Mouse (Mus musculus) forebrain, embryonic 11.5 days (tissue): ENCODE data around the gene Tnfrsf13c. TPM values are rescaled to one million over a fixed set of nuclear protein-coding genes. Genes with fewer than 3 reads are reported as not detected.
A peak's percentile ranks its signal among the peaks of the same experiment; 100 is the strongest.

Experiments
- ATAC-seq: fragments of 200-750 bp; cut with Nextera tagmentation; replicated peaks from 2 replicates; pipeline ENCODE4 v1.8.0; 2017; ENCODE audit warnings: moderate TSS enrichment; ENCODE audit not compliant: low FRiP score
- DNase-seq: peaks from one replicate; pipeline ENCODE4 v3.0.0-alpha.2; 2017; ENCODE audit warnings: low spot score
- H3K27ac ChIP-seq: fragments of 300-500 bp; sonication (generic); 2 replicates; pipeline ENCODE4 v1.5.1; 2014; ENCODE audit warnings: low read depth, low read length
- H3K27me3 ChIP-seq: fragments of 300-500 bp; sonication (generic); 2 replicates; pipeline ENCODE4 v1.6.1; 2014; ENCODE audit warnings: mild to moderate bottlenecking, low read length, mixed read lengths; ENCODE audit not compliant: control insufficient read depth, insufficient read depth
- H3K36me3 ChIP-seq: fragments of 300-500 bp; sonication (generic); 2 replicates; pipeline ENCODE4 v1.6.1; 2014; ENCODE audit warnings: mild to moderate bottlenecking, low read length, moderate library complexity, mixed read lengths; ENCODE audit not compliant: control insufficient read depth, insufficient read depth
- H3K4me1 ChIP-seq: fragments of 300-500 bp; sonication (generic); replicated peaks from 2 replicates; pipeline ENCODE4 v1.6.1; 2014; ENCODE audit warnings: low read length, mixed read lengths; ENCODE audit not compliant: control insufficient read depth, insufficient read depth
- H3K4me2 ChIP-seq: fragments of 300-500 bp; sonication (generic); 2 replicates; pipeline ENCODE4 v1.6.1; 2014; ENCODE audit warnings: low read depth, mild to moderate bottlenecking, low read length, moderate library complexity, mixed read lengths; ENCODE audit not compliant: severe bottlenecking
- H3K4me3 ChIP-seq: fragments of 300-500 bp; sonication (generic); 2 replicates; pipeline ENCODE4 v1.5.1; 2014; ENCODE audit warnings: low read depth, low read length
- H3K9ac ChIP-seq: fragments of 300-500 bp; sonication (generic); 2 replicates; pipeline ENCODE4 v1.6.1; 2014; ENCODE audit warnings: low read length
- H3K9me3 ChIP-seq: fragments of 300-500 bp; sonication (generic); 2 replicates; pipeline ENCODE4 v1.6.1; 2016; ENCODE audit warnings: low read length, mixed read lengths; ENCODE audit not compliant: control insufficient read depth
- WGBS: fragments of 180-500 bp; shearing (Covaris S2); extraction: QIAGEN DNeasy Blood & Tissue Kit; methylation state at CpG from one replicate; pipeline ENCODE4 v1.1.7; 2014; 5-methylcytosine and 5-hydroxymethylcytosine counted together
- polyA plus RNA-seq: library from polyadenylated mRNA; unstranded; fragments of >200 nt; fragmentation: Nextera tagmentation; extraction: Ambion mirVana; gene quantifications from 2 replicates; pipeline ENCODE4 v1.2.1, GENCODE M21; 2014

The Tnfrsf13c gene
- polyA plus RNA-seq, 1 experiment from 2014 or later, result 0.35 TPM

GRCm38 (mm10) chr15:82224602-82225215, 540 bp upstream of the Tnfrsf13c start:
- H3K36me3 ChIP-seq, result no peaks in the 10 kb centered on the region
- no peak overlapping the region for H3K27ac ChIP-seq
- H3K27me3 ChIP-seq, result peaks cover 12% of the 10 kb centered on the region
- no peak overlapping the region for H3K9ac ChIP-seq
- no peaks in the 10 kb centered on the region for H3K9me3 ChIP-seq
- no peak for DNase-seq
- H3K4me3 ChIP-seq, result no peak overlapping the region
- WGBS, result 38% methylated on average over 7 of the region's 7 CpGs
- ATAC-seq, result no peak
- H3K4me2 ChIP-seq, result peak overlapping the region; percentile 68; the same call in 1 of the 2 replicates
- H3K4me1 ChIP-seq, result peaks cover 5% of the 10 kb centered on the region

GRCm38 (mm10) chr15:82223251-82223650, 918 bp downstream of the Tnfrsf13c start:
- Histone ChIP-seq H3K4me3 (no peak overlapping the region), H3K4me1 (peaks cover 5% of the 10 kb centered on the region), H3K36me3 (no peaks in the 10 kb centered on the region), H3K9me3 (no peaks in the 10 kb centered on the region), H3K27ac (no peak overlapping the region), H3K9ac (no peak overlapping the region), H3K27me3 (peaks cover 12% of the 10 kb centered on the region), H3K4me2 (no peak overlapping the region)
- WGBS, result 54% methylated on average over 7 of the region's 7 CpGs
- no peak for DNase-seq
- ATAC-seq, result no peak

- Histone ChIP-seq H3K27ac (no peak overlapping the region), H3K9ac (0 out of 2 replicates have a peak overlapping the region, but pooled peaks have one; percentile 4), H3K9me3 (no peaks in the 10 kb centered on the region), H3K4me2 (no peak overlapping the region), H3K4me3 (no peak overlapping the region), H3K36me3 (no peaks in the 10 kb centered on the region), H3K4me1 (peaks cover 6% of the 10 kb centered on the region), H3K27me3 (peaks cover 16% of the 10 kb centered on the region)
- WGBS, result 64% methylated on average over 14 of the region's 14 CpGs
- ATAC-seq, result no peak
- DNase-seq, result no peak
Measured at GRCm38 (mm10) chr15:82221104-82221860, 2.9 kb downstream of the Tnfrsf13c start.

GRCm38 (mm10) chr15:82220003-82220675, 4.0 kb downstream of the Tnfrsf13c start:
- WGBS, result 61% methylated on average over 12 of the region's 12 CpGs
- H3K4me1 ChIP-seq, result peaks cover 9% of the 10 kb centered on the region

GRCm38 (mm10) chr15:82218778-82219666, 5.1 kb downstream of the Tnfrsf13c start:
- Histone ChIP-seq H3K27me3 (peaks cover 24% of the 10 kb centered on the region), H3K36me3 (no peaks in the 10 kb centered on the region), H3K9me3 (no peaks in the 10 kb centered on the region), H3K9ac (no peak overlapping the region), H3K4me1 (peaks cover 5% of the 10 kb centered on the region), H3K4me2 (no peak overlapping the region), H3K27ac (no peak overlapping the region), H3K4me3 (no peak overlapping the region)
- DNase-seq, result no peak
- 85% methylated on average over 26 of the region's 26 CpGs for WGBS
- no peak for ATAC-seq

More at GRCm38 (mm10) chr15:82220003-82220675, 4.0 kb downstream of the Tnfrsf13c start:
- H3K9me3 ChIP-seq, result no peaks in the 10 kb centered on the region
- no peak overlapping the region for H3K27ac ChIP-seq
- H3K4me2 ChIP-seq, result no peak overlapping the region
- no peaks in the 10 kb centered on the region for H3K36me3 ChIP-seq
- ATAC-seq (no peak), DNase-seq (no peak)
- H3K4me3 ChIP-seq, result no peak overlapping the region
- H3K9ac ChIP-seq, result no peak overlapping the region
- peaks cover 27% of the 10 kb centered on the region for H3K27me3 ChIP-seq

GRCm38 (mm10) chr15:82217980-82218379, 6.2 kb downstream of the Tnfrsf13c start:
- ATAC-seq (no peak), DNase-seq (no peak)
- Histone ChIP-seq H3K4me1 (peaks cover 6% of the 10 kb centered on the region; the same call in 1 of the 2 replicates), H3K4me3 (no peak overlapping the region), H3K27ac (no peak overlapping the region), H3K9ac (no peak overlapping the region), H3K36me3 (no peaks in the 10 kb centered on the region), H3K9me3 (no peaks in the 10 kb centered on the region), H3K27me3 (peaks cover 31% of the 10 kb centered on the region), H3K4me2 (no peak overlapping the region)
- 28% methylated on average over 9 of the region's 9 CpGs for WGBS

GRCm38 (mm10) chr15:82217039-82217438, 7.1 kb downstream of the Tnfrsf13c start:
- ATAC-seq (no peak), DNase-seq (no peak)
- peaks cover 39% of the 10 kb centered on the region for H3K27me3 ChIP-seq
- H3K27ac ChIP-seq, result no peak overlapping the region; the same call in 1 of the 2 replicates
- H3K4me1 ChIP-seq, result peaks cover 12% of the 10 kb centered on the region
- H3K9ac ChIP-seq, result no peak overlapping the region
- no peaks in the 10 kb centered on the region for H3K36me3 ChIP-seq
- no peak overlapping the region for H3K4me3 ChIP-seq
- 4% methylated on average over 7 of the region's 7 CpGs for WGBS
- H3K9me3 ChIP-seq, result no peaks in the 10 kb centered on the region
- no peak overlapping the region for H3K4me2 ChIP-seq
